Mouse (Mus musculus): ENCODE data around the gene Krt42. TPM values are rescaled to one million over a fixed set of nuclear protein-coding genes. Genes with fewer than 3 reads are reported as not detected.

Gene Krt42
- polyA plus RNA-seq, 1 experiment from 2014 or later = 0.25 TPM

GRCm38 (mm10) chr11:100277726-100278480 lies 8.2 kb upstream of the Krt42 start:
- H3K9ac ChIP-seq = no peak overlapping the region
- H3K27me3 ChIP-seq = no peaks in the 10 kb centered on the region
- ATAC-seq (ENCODE audit: insufficient number of reproducible peaks, low FRiP score, low TSS enrichment, low read depth) = no peak
- H3K27ac ChIP-seq (replicated peaks) = peak overlapping the region; percentile 19; the same call in 1 of the 2 replicates
- no peaks in the 10 kb centered on the region for H3K9me3 ChIP-seq (replicated peaks)
- 58% methylated on average over 15 of the region's 15 CpGs for WGBS
- H3K36me3 ChIP-seq = no peaks in the 10 kb centered on the region
- peaks cover 5% of the 10 kb centered on the region; the same call in 1 of the 2 replicates for H3K4me1 ChIP-seq
- no peak overlapping the region for H3K4me3 ChIP-seq (replicated peaks)
- no peak overlapping the region for H3K4me2 ChIP-seq (replicated peaks)

- Histone ChIP-seq H3K9ac (no peak overlapping the region), H3K4me3 (replicated peaks) (no peak overlapping the region), H3K36me3 (no peaks in the 10 kb centered on the region), H3K9me3 (replicated peaks) (no peaks in the 10 kb centered on the region), H3K4me2 (replicated peaks) (no peak overlapping the region), H3K27me3 (no peaks in the 10 kb centered on the region), H3K4me1 (peaks cover 5% of the 10 kb centered on the region; the same call in 1 of the 2 replicates), H3K27ac (replicated peaks) (no peak overlapping the region)
- ATAC-seq (ENCODE audit: insufficient number of reproducible peaks, low FRiP score, low TSS enrichment, low read depth) = no peak
- WGBS = 38% methylated on average over 5 of the region's 5 CpGs
Observed at GRCm38 (mm10) chr11:100275466-100275865, 5.8 kb upstream of the Krt42 start.

DNA sequence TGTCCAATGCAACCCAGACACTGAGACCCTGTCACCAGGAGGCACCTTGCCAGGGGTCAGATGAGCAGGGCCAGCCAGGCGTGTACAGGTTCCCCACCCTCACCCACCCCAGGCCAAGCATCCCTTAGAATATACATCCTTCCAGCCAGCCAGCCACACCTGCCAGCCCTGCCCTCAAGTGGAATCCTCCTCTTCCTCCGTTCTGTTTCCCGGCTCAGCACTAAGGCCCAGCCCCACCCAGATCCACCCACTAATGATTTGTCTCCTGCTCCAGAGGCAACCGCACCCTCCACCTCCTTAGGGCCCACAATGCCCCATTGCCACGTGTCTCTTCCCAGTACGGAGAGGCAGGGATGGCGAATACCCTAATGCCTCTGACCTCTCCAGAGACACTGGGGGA lies 5.0 kb upstream of the Krt42 start:
- WGBS = 53% methylated on average over 7 of the region's 7 CpGs
- Histone ChIP-seq H3K36me3 (no peaks in the 10 kb centered on the region), H3K27me3 (no peaks in the 10 kb centered on the region), H3K4me3 (replicated peaks) (no peak overlapping the region), H3K9me3 (replicated peaks) (no peaks in the 10 kb centered on the region), H3K9ac (no peak overlapping the region), H3K4me2 (replicated peaks) (no peak overlapping the region), H3K4me1 (peaks cover 5% of the 10 kb centered on the region; the same call in 1 of the 2 replicates), H3K27ac (replicated peaks) (no peak overlapping the region)
- no peak for ATAC-seq (ENCODE audit: insufficient number of reproducible peaks, low FRiP score, low TSS enrichment, low read depth)

DNA sequence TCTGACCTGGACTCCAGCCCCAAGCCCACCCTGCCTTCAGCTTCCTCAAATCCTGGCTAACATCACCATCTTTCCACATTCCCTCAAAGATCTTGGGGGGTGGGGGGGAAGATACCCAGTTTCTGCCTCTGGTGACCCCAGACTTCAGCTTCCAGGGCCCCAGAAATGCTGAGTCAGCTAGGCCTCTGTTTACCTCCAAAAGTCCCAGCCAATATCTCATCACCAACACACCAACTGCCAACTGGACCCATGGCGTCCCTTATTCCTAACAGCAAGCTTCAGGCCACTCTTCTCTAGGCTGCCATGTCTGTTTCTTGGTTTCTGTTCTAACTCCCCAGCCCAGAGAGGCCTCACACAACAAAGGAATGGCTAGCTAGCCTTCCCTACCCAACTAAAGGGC lies 2.2 kb upstream of the Krt42 start:
- H3K4me3 ChIP-seq (replicated peaks) = no peak overlapping the region
- no peaks in the 10 kb centered on the region for H3K9me3 ChIP-seq (replicated peaks)
- ATAC-seq (ENCODE audit: insufficient number of reproducible peaks, low FRiP score, low TSS enrichment, low read depth) = no peak
- 84% methylated on average over 1 of the region's 1 CpGs for WGBS
- no peak overlapping the region for H3K4me2 ChIP-seq (replicated peaks)
- no peaks in the 10 kb centered on the region for H3K27me3 ChIP-seq
- H3K4me1 ChIP-seq = peaks cover 5% of the 10 kb centered on the region; the same call in 1 of the 2 replicates
- H3K27ac ChIP-seq (replicated peaks) = no peak overlapping the region
- no peaks in the 10 kb centered on the region for H3K36me3 ChIP-seq
- H3K9ac ChIP-seq = no peak overlapping the region

GRCm38 (mm10) chr11:100262058-100262980 lies 7.4 kb downstream of the Krt42 start:
- 21% methylated on average over 13 of the region's 13 CpGs for WGBS
- Histone ChIP-seq H3K36me3 (no peaks in the 10 kb centered on the region), H3K27me3 (no peaks in the 10 kb centered on the region), H3K4me2 (replicated peaks) (no peak overlapping the region), H3K9me3 (replicated peaks) (no peaks in the 10 kb centered on the region), H3K9ac (no peak overlapping the region), H3K4me3 (replicated peaks) (no peak overlapping the region), H3K4me1 (0 out of 2 replicates have a peak, but pooled peaks cover 5% of the 10 kb centered on the region), H3K27ac (replicated peaks) (peak overlapping the region; percentile 71; the same call in 1 of the 2 replicates)
- peak; percentile 52 for ATAC-seq (ENCODE audit: insufficient number of reproducible peaks, low FRiP score, low TSS enrichment, low read depth)

DNA sequence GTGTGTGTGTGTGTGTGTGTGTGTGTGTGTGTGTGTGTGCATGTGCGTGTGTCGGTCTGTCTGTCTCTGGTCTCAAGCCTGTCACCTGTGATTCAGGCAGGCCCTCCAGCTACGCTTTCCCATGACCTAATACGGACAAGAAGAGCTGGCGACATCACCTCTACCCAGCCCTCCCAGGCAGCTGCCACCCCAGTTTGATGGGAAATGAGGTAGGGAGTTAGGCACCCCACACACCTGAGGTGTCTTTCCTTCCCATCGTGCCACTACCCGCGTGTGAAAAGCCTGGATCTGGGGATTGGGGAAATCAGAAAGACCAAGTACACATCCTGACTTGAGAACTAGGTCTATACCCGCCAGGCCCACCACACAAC lies 8.5 kb downstream of the Krt42 start:
- no peak overlapping the region for H3K9ac ChIP-seq
- ATAC-seq (ENCODE audit: insufficient number of reproducible peaks, low FRiP score, low TSS enrichment, low read depth) = no peak
- peak overlapping the region; percentile 71; the same call in 1 of the 2 replicates for H3K27ac ChIP-seq (replicated peaks)
- no peaks in the 10 kb centered on the region for H3K9me3 ChIP-seq (replicated peaks)
- no peaks in the 10 kb centered on the region for H3K27me3 ChIP-seq
- H3K4me2 ChIP-seq (replicated peaks) = no peak overlapping the region
- no peak overlapping the region for H3K4me3 ChIP-seq (replicated peaks)
- H3K36me3 ChIP-seq = no peaks in the 10 kb centered on the region
- 66% methylated on average over 9 of the region's 9 CpGs for WGBS
- 0 out of 2 replicates have a peak, but pooled peaks cover 5% of the 10 kb centered on the region for H3K4me1 ChIP-seq

DNA sequence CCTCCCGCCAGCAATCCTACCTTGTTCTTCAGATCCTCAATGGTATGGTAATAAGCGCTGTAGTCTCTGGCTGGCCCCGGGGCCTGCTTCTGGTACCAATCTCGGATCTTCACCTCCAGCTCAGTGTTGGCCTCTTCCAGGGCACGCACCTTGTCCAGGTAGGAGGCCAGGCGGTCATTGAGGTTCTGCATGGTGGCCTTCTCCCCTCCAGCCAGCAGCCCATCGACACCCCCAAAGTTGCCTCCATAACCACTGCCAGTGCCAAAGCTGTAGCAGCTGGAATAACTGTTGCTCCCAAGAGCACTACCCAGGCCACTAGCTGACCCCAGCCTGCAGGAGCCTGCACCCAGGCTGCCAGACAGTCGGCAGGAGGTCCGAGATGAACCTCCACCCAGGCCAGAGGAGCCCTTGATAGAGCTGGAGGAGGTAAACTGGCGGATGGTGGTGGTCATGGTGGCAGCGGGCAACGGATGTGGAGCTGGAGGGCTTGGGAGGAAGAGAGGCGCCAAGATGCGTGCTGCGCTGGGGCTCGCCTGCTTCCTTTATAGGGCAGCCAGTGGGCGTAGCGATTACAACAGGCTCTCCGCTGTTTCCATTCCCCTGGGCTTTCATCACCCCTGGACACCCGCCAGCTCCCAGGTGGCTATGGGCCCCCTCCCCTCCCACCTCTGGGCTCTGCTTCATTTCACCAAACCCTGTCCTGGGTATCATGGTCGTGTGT lies 9.0 kb downstream of the Krt42 start, which contains the start of gene Krt17:
Krt17 (minus strand) TSS at position 516 of the 721 bp plus-strand sequence.
- H3K4me1 ChIP-seq = 0 out of 2 replicates have a peak, but pooled peaks cover 5% of the 10 kb centered on the region
- peak within 1 kb of the TSS; percentile 71; the same call in 1 of the 2 replicates for H3K27ac ChIP-seq (replicated peaks)
- no peaks in the 10 kb centered on the region for H3K27me3 ChIP-seq
- WGBS = 75% methylated on average over 21 of the region's 21 CpGs
- no peak for ATAC-seq (ENCODE audit: insufficient number of reproducible peaks, low FRiP score, low TSS enrichment, low read depth)
- H3K36me3 ChIP-seq = no peaks in the 10 kb centered on the region
- H3K9ac ChIP-seq = no peak within 1 kb of the TSS
- H3K9me3 ChIP-seq (replicated peaks) = no peaks in the 10 kb centered on the region
- H3K4me3 ChIP-seq (replicated peaks) = peak within 1 kb of the TSS; percentile 29
- H3K4me2 ChIP-seq (replicated peaks) = peak within 1 kb of the TSS; percentile 36

GRCm38 (mm10) chr11:100259079-100259478 lies 10.6 kb downstream of the Krt42 start:
- ATAC-seq (ENCODE audit: insufficient number of reproducible peaks, low FRiP score, low TSS enrichment, low read depth) = no peak

GRCm38 (mm10) chr11:100257967-100258366 lies 11.7 kb downstream of the Krt42 start:
- H3K27me3 ChIP-seq = no peaks in the 10 kb centered on the region
- no peak for ATAC-seq (ENCODE audit: insufficient number of reproducible peaks, low FRiP score, low TSS enrichment, low read depth)
- no peak overlapping the region for H3K9ac ChIP-seq
- H3K27ac ChIP-seq (replicated peaks) = no peak overlapping the region
- H3K4me1 ChIP-seq = 0 out of 2 replicates have a peak, but pooled peaks cover 5% of the 10 kb centered on the region
- no peaks in the 10 kb centered on the region for H3K36me3 ChIP-seq
- 60% methylated on average over 1 of the region's 1 CpGs for WGBS
- no peak overlapping the region for H3K4me2 ChIP-seq (replicated peaks)
- H3K4me3 ChIP-seq (replicated peaks) = no peak overlapping the region; the same call in 1 of the 2 replicates
- no peaks in the 10 kb centered on the region for H3K9me3 ChIP-seq (replicated peaks)

More at GRCm38 (mm10) chr11:100259079-100259478, 10.6 kb downstream of the Krt42 start:
- Histone ChIP-seq H3K4me3 (replicated peaks) (peak overlapping the region; percentile 29), H3K36me3 (no peaks in the 10 kb centered on the region), H3K9me3 (replicated peaks) (no peaks in the 10 kb centered on the region), H3K4me1 (0 out of 2 replicates have a peak, but pooled peaks cover 5% of the 10 kb centered on the region), H3K9ac (no peak overlapping the region), H3K27me3 (no peaks in the 10 kb centered on the region), H3K27ac (replicated peaks) (no peak overlapping the region), H3K4me2 (replicated peaks) (peak overlapping the region; percentile 36)
- WGBS = 91% methylated on average over 9 of the region's 9 CpGs

DNA sequence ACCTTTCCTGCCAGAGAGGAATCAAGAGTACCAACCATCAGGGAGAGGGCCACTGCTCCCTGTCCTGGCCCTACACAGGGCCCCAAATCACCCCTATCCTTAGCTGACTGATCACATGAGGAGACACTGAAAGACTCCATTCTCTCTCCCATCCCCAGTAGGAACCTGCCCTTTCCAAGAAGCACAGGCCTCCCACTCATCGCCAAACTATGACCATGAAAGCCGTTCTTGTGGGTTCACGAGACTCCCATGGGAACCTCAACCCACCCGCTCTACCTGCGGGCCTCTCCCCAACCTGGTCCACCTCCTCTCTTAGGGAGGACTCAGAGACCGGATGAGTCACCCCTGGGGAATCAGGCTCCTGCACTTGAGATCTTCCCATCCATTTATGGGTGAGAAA lies 14.2 kb downstream of the Krt42 start:
- no peaks in the 10 kb centered on the region for H3K9me3 ChIP-seq (replicated peaks)
- H3K27ac ChIP-seq (replicated peaks) = 0 out of 2 replicates have a peak overlapping the region, but pooled peaks have one; percentile 17
- no peak overlapping the region for H3K4me2 ChIP-seq (replicated peaks)
- WGBS = 74% methylated on average over 6 of the region's 6 CpGs
- no peak overlapping the region for H3K4me3 ChIP-seq (replicated peaks)
- H3K9ac ChIP-seq = no peak overlapping the region
- ATAC-seq (ENCODE audit: insufficient number of reproducible peaks, low FRiP score, low TSS enrichment, low read depth) = no peak
- no peaks in the 10 kb centered on the region for H3K27me3 ChIP-seq
- 0 out of 2 replicates have a peak, but pooled peaks cover 2% of the 10 kb centered on the region for H3K4me1 ChIP-seq
- H3K36me3 ChIP-seq = no peaks in the 10 kb centered on the region

Data from embryonic facial prominence, embryonic 15.5 days (tissue).